Mouse (Mus musculus): ENCODE results near the gene 9930111J21Rik1.
"Not testable (repeated sequence)": the region's sequence is repeated elsewhere in the genome, so short reads cannot be mapped to it uniquely, and the experiment has no call there.

The 9930111J21Rik1 gene

DNA sequence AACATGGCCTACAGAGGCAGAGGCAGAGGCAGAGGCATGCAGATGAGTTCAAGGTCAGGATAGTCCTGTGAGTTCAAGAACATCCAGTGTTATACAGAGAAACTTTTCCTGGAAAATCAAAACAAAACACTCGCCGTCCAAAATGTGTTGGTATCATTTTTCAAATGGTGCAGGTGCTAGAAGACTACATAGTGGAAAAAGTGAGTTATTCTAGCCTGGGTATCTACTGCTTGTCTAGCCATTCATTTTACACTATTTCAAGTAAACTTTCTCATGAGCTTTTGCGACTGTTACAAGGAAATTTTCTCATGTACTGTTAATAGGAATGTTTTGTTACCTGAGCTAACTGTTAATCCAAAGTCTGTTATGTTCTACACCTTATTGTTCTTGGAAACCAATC, 60.8 kb downstream of the 9930111J21Rik1 start:
- DNase-seq (ENCODE audit: low read depth, low spot score): no peak

DNA sequence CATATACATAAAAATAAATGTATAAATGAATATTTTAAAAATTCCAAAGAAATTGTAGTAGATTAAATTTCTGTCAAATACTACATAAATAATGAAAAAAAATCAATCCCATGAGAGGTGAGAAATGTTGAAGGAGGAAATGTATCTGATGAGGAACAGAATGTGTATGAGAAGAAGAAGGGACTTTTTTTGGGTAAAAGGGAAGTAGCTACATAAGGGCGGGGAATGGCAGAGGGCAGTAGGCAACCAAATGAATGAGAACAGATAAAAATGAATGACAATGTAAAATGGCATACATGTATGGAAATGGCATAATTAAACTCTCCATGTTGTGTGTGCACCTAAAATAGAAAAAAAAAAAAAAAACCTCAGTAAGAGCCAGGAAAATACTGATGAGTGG, 65.6 kb downstream of the 9930111J21Rik1 start:
- no peak for DNase-seq (ENCODE audit: low read depth, low spot score)

DNA sequence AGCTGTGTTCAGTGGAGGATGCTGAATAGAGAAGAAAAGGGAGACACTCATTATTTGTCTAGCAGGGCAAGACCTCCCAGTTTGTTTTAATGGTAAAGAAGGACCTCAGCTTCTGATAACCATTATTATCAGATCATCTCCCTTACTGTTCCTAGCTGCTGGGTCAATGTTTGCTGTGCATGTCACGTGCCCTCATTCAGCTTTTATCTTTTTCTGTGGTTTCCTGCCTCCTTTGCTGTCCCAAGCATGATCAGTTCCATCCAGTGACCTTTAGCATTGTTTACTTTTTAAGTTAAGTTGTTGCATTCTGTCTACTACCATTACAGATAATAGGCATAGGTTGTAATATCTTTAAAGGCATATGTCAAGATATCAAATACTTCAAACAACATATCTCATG, 70.7 kb downstream of the 9930111J21Rik1 start:
- no peak for DNase-seq (ENCODE audit: low read depth, low spot score)

DNA sequence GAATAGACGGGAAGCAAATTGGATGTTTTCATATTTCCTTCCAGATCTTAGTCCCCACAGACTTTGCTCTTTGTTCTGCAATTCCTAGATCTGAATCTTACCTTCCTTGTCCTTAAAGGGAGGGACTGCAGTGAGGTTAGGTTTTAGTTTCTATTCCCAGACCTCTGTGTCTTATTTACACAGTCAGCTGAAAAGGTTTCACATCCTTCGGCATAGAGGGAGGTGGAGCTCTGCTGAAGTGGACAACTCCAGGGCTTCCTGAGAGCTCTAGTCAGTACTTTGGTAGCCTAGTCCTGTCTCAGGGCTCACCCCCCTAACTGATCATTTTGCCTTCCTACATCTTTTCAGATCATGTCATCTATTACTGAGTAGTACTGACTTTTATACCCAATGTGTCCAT, 77.2 kb downstream of the 9930111J21Rik1 start, which contains the start of gene Gm5431:
TSS of gene Gm5431 (minus strand) at position 194 of the 400 bp plus-strand sequence.
- no peak for DNase-seq (ENCODE audit: low read depth, low spot score)

DNA sequence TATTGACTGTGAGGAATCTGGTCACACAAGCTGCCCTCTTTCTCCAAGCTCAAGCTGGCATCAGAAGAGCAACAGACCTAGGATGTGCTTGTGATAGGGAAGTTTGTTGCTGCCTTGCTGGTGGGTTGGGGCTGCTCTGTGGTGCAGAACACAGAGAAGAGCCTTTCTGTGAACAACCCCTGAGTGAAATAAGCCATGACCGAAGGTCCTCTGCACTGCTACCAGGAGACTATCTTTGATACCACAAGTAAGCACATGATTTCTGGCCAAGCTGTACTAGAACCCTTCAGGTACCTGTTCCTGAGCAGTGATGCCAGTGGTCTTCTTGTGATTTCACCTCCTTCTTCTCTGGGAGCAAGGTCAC, 77.6 kb downstream of the 9930111J21Rik1 start:
- DNase-seq (ENCODE audit: low read depth, low spot score): not testable (repeated sequence)

DNA sequence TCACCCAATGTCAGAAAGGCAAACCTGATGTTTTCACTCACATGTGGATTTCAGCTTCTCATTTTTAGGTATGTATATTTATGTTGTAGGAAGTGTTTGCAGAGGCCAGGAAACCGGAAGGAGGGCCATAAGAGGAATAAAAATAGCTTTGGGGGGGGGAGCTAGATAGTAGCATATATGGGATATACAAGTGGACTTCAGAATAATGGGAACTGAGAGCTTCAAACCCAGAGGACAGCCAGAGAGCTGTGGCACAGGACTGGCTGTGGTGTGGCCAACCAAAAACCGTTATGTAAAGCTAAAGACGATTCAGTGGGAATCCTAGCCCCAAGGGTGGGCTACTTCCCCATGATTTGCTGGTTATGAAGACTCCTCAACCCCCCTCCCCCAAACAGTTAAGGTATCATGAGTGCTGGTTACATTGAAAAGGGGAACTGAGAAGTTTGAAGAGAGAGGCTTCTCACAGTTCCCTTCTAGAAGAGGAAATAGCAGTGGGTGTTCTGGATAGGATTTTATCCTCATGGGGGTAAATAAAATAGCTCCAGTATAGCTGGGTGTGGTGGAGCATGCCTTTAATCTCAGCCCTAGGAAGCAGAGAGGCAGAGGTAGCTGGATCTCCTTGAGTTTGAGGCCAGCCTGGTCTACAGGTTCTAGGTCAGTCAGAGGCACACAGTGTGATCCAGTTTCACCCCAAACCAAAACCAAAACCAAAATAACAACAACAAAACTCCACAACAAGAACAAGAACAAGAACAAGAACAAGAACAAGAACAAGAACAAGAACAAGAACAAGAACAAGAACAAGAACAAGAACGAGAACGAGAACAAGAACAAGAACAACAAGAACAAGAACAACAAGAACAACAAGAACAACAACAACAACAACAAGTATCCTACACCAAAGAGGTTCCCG, 78.3 kb downstream of the 9930111J21Rik1 start:
- not testable (repeated sequence) for DNase-seq (ENCODE audit: low read depth, low spot score)

DNA sequence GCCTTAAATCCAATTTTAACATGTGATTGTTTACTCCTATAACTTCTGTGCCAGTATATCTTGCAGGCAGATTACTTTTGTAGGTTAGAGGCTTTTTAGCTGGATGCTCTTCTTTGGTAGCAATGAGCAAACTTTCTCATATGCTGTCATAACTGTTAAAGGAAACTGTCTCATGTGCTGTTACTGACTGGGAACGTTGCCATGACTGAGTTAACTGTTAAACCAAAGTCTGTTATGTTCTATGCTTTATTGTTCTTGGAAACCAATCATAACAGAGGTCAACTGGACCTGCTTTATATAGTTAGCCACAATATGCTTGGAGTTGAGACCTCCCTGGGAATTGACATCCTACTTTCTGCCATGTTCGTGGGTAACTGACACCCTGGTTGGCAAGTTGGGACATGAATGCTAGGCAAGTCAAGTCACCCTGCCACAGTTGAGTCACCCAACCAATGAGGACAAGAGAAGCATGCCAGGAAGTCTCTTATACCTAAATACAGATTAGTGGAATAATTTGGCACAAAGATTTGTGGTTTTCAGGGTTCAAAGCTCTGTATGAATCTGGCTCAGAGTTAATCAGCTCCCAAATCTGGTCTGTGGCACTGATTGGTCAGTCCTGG, 80.3 kb downstream of the 9930111J21Rik1 start:
- DNase-seq (ENCODE audit: low read depth, low spot score): no peak

All from mesoderm, embryonic 11.5 days (tissue).